Mouse (Mus musculus): ENCODE data around the gene Itprip. TPM values are rescaled to one million over a fixed set of nuclear protein-coding genes. Genes with fewer than 3 reads are reported as not detected.

Itprip gene
- total and polyA plus RNA-seq, 3 experiments, result 1.5 to 3.5 (median 3.5) TPM

- ATAC-seq (ENCODE audit: extremely low read depth, insufficient number of reproducible peaks, low FRiP score, poor library complexity, severe bottlenecking) (no peak), DNase-seq (ENCODE audit: low spot score) (no peak)
- Histone ChIP-seq H3K36me3 (replicated peaks) (no peaks in the 10 kb centered on the region), H3K27me3 (ENCODE audit: insufficient read depth, low read length) (0 out of 2 replicates have a peak, but pooled peaks cover 3% of the 10 kb centered on the region), H3K4me1 (ENCODE audit: insufficient read depth, low read depth, low read length) (no peaks in the 10 kb centered on the region), H3K9me3 (replicated peaks) (peaks cover 36% of the 10 kb centered on the region), H3K4me3 (ENCODE audit: low read depth, low read length) (no peak overlapping the region)
- no peak for TF ChIP-seq GATA2 (IDR thresholded peaks at IDR 0.05; ENCODE audit: borderline replicate concordance, low read depth, low read length)
- no peak for TF ChIP-seq CTCF (IDR thresholded peaks at IDR 0.05; ENCODE audit: low read depth, low read length)
- no peak for TF ChIP-seq POLR2AphosphoS5 (IDR thresholded peaks at IDR 0.05; ENCODE audit: insufficient replicate concordance, low read depth, low read length)
- TF ChIP-seq TAL1 (conservative IDR thresholded peaks at IDR 0.05; ENCODE audit: low read depth, low read length), result no peak
Observed at GRCm38 (mm10) chr19:47885191-47885743, 33.8 kb downstream of the Itprip start.

- DNase-seq (ENCODE audit: low spot score) (no peak), ATAC-seq (ENCODE audit: extremely low read depth, insufficient number of reproducible peaks, low FRiP score, poor library complexity, severe bottlenecking) (no peak)
- Histone ChIP-seq H3K9me3 (replicated peaks) (peaks cover 34% of the 10 kb centered on the region), H3K4me1 (ENCODE audit: insufficient read depth, low read depth, low read length) (no peaks in the 10 kb centered on the region), H3K27me3 (ENCODE audit: insufficient read depth, low read length) (0 out of 2 replicates have a peak, but pooled peaks cover 3% of the 10 kb centered on the region), H3K36me3 (replicated peaks) (no peaks in the 10 kb centered on the region), H3K4me3 (ENCODE audit: low read depth, low read length) (no peak overlapping the region)
- TF ChIP-seq CTCF (IDR thresholded peaks at IDR 0.05; ENCODE audit: low read depth, low read length), result no peak
- no peak for TF ChIP-seq POLR2AphosphoS5 (IDR thresholded peaks at IDR 0.05; ENCODE audit: insufficient replicate concordance, low read depth, low read length)
- no peak for TF ChIP-seq GATA1 (IDR thresholded peaks at IDR 0.05; ENCODE audit: borderline replicate concordance, low read length)
- no peak for TF ChIP-seq GATA2 (IDR thresholded peaks at IDR 0.05; ENCODE audit: borderline replicate concordance, low read depth, low read length)
- no peak for TF ChIP-seq TAL1 (conservative IDR thresholded peaks at IDR 0.05; ENCODE audit: low read depth, low read length)
Observed at GRCm38 (mm10) chr19:47884296-47885085, 34.6 kb downstream of the Itprip start.

GRCm38 (mm10) chr19:47882882-47883254 is 36.2 kb downstream of the Itprip start:
- H3K36me3 ChIP-seq (replicated peaks), result no peaks in the 10 kb centered on the region
- ATAC-seq (ENCODE audit: extremely low read depth, insufficient number of reproducible peaks, low FRiP score, poor library complexity, severe bottlenecking) (no peak), DNase-seq (ENCODE audit: low spot score) (no peak)
- TF ChIP-seq POLR2AphosphoS5 (IDR thresholded peaks at IDR 0.05; ENCODE audit: insufficient replicate concordance, low read depth, low read length), result no peak
- no peak for TF ChIP-seq CTCF (IDR thresholded peaks at IDR 0.05; ENCODE audit: low read depth, low read length)
- no peak for TF ChIP-seq GATA2 (IDR thresholded peaks at IDR 0.05; ENCODE audit: borderline replicate concordance, low read depth, low read length)
- no peak for TF ChIP-seq TAL1 (conservative IDR thresholded peaks at IDR 0.05; ENCODE audit: low read depth, low read length)
- no peak overlapping the region for H3K4me3 ChIP-seq (ENCODE audit: low read depth, low read length)
- no peaks in the 10 kb centered on the region for H3K4me1 ChIP-seq (ENCODE audit: insufficient read depth, low read depth, low read length)
- peaks cover 28% of the 10 kb centered on the region for H3K9me3 ChIP-seq (replicated peaks)
- H3K27me3 ChIP-seq (ENCODE audit: insufficient read depth, low read length), result 0 out of 2 replicates have a peak, but pooled peaks cover 3% of the 10 kb centered on the region

- Histone ChIP-seq H3K36me3 (replicated peaks) (no peaks in the 10 kb centered on the region), H3K4me1 (ENCODE audit: insufficient read depth, low read depth, low read length) (no peaks in the 10 kb centered on the region), H3K9me3 (replicated peaks) (peaks cover 25% of the 10 kb centered on the region), H3K4me3 (ENCODE audit: low read depth, low read length) (no peak overlapping the region), H3K27me3 (ENCODE audit: insufficient read depth, low read length) (0 out of 2 replicates have a peak, but pooled peaks cover 3% of the 10 kb centered on the region)
- ATAC-seq (ENCODE audit: extremely low read depth, insufficient number of reproducible peaks, low FRiP score, poor library complexity, severe bottlenecking), result peak; percentile 60; the same call in 1 of the 2 replicates
- DNase-seq (ENCODE audit: low spot score), result peak; percentile 36
- TF ChIP-seq GATA2 (IDR thresholded peaks at IDR 0.05; ENCODE audit: borderline replicate concordance, low read depth, low read length), result no peak
- TF ChIP-seq TAL1 (conservative IDR thresholded peaks at IDR 0.05; ENCODE audit: low read depth, low read length), result no peak
- TF ChIP-seq GATA1 (IDR thresholded peaks at IDR 0.05; ENCODE audit: borderline replicate concordance, low read length), result no peak
- peak; percentile 87 for TF ChIP-seq CTCF (IDR thresholded peaks at IDR 0.05; ENCODE audit: low read depth, low read length)
- TF ChIP-seq POLR2AphosphoS5 (IDR thresholded peaks at IDR 0.05; ENCODE audit: insufficient replicate concordance, low read depth, low read length), result no peak
Observed at GRCm38 (mm10) chr19:47882151-47882881, 36.8 kb downstream of the Itprip start.

- no peak for DNase-seq (ENCODE audit: low spot score)
- TF ChIP-seq GATA2 (IDR thresholded peaks at IDR 0.05; ENCODE audit: borderline replicate concordance, low read depth, low read length) (no peak), POLR2AphosphoS5 (IDR thresholded peaks at IDR 0.05; ENCODE audit: insufficient replicate concordance, low read depth, low read length) (no peak), TAL1 (conservative IDR thresholded peaks at IDR 0.05; ENCODE audit: low read depth, low read length) (no peak), CTCF (IDR thresholded peaks at IDR 0.05; ENCODE audit: low read depth, low read length) (no peak), GATA1 (IDR thresholded peaks at IDR 0.05; ENCODE audit: borderline replicate concordance, low read length) (no peak)
- H3K27me3 ChIP-seq (ENCODE audit: insufficient read depth, low read length), result 0 out of 2 replicates have a peak, but pooled peaks cover 3% of the 10 kb centered on the region
- H3K9me3 ChIP-seq (replicated peaks), result peaks cover 19% of the 10 kb centered on the region; the same call in 1 of the 2 replicates
- H3K36me3 ChIP-seq (replicated peaks), result no peaks in the 10 kb centered on the region
- H3K4me3 ChIP-seq (ENCODE audit: low read depth, low read length), result no peak overlapping the region
- H3K4me1 ChIP-seq (ENCODE audit: insufficient read depth, low read depth, low read length), result no peaks in the 10 kb centered on the region
- no peak for ATAC-seq (ENCODE audit: extremely low read depth, insufficient number of reproducible peaks, low FRiP score, poor library complexity, severe bottlenecking)
Observed at GRCm38 (mm10) chr19:47881538-47881937, 37.6 kb downstream of the Itprip start.

GRCm38 (mm10) chr19:47876252-47876651 is 42.8 kb downstream of the Itprip start:
- no peak for DNase-seq (ENCODE audit: low spot score)
- ATAC-seq (ENCODE audit: extremely low read depth, insufficient number of reproducible peaks, low FRiP score, poor library complexity, severe bottlenecking), result no peak
- no peaks in the 10 kb centered on the region for H3K4me1 ChIP-seq (ENCODE audit: insufficient read depth, low read depth, low read length)
- TF ChIP-seq GATA1 (IDR thresholded peaks at IDR 0.05; ENCODE audit: borderline replicate concordance, low read length) (no peak), TAL1 (conservative IDR thresholded peaks at IDR 0.05; ENCODE audit: low read depth, low read length) (no peak), POLR2AphosphoS5 (IDR thresholded peaks at IDR 0.05; ENCODE audit: insufficient replicate concordance, low read depth, low read length) (no peak), GATA2 (IDR thresholded peaks at IDR 0.05; ENCODE audit: borderline replicate concordance, low read depth, low read length) (no peak), CTCF (IDR thresholded peaks at IDR 0.05; ENCODE audit: low read depth, low read length) (no peak)
- peaks cover 14% of the 10 kb centered on the region for H3K9me3 ChIP-seq (replicated peaks)
- no peak overlapping the region for H3K4me3 ChIP-seq (ENCODE audit: low read depth, low read length)
- no peaks in the 10 kb centered on the region for H3K36me3 ChIP-seq (replicated peaks)
- H3K27me3 ChIP-seq (ENCODE audit: insufficient read depth, low read length), result 0 out of 2 replicates have a peak, but pooled peaks cover 5% of the 10 kb centered on the region
